Mouse (Mus musculus) myocyte (in vitro differentiated cells): Measurements from ENCODE around the gene Vmn1r31. TPM values are rescaled to one million over a fixed set of nuclear protein-coding genes. Genes with fewer than 3 reads are reported as not detected.

Experiments
- H3K27me3 ChIP-seq: one replicate; pipeline ENCODE4 v1.6.1; 2011; ENCODE audit not compliant: control insufficient read depth, insufficient read depth, insufficient read length
- H3K36me3 ChIP-seq: one replicate; pipeline ENCODE4 v1.6.1; 2011; ENCODE audit not compliant: control insufficient read depth, insufficient read depth
- H3K4me2 ChIP-seq: one replicate; pipeline ENCODE4 v1.6.1; 2011; ENCODE audit warnings: low read depth, control low read depth
- H3K4me3 ChIP-seq: one replicate; pipeline ENCODE4 v1.5.1; 2011; ENCODE audit warnings: mild to moderate bottlenecking, control low read depth, moderate library complexity
- H3K79me2 ChIP-seq: one replicate; pipeline ENCODE4 v1.6.1; 2011; ENCODE audit not compliant: control insufficient read depth, insufficient read depth
- H3ac ChIP-seq: one replicate; pipeline ENCODE4 v1.6.1; 2011; ENCODE audit not compliant: control insufficient read depth, insufficient read length
- CEBPB ChIP-seq: IDR thresholded peaks from 2 replicates; pipeline ENCODE4 v1.6.1; 2011; ENCODE audit warnings: mild to moderate bottlenecking, moderate library complexity; ENCODE audit not compliant: poor library complexity, insufficient read depth, severe bottlenecking
- E2F4 ChIP-seq: IDR thresholded peaks from one replicate; pipeline ENCODE4 v1.6.1; 2011; ENCODE audit warnings: mild to moderate bottlenecking, control low read depth, moderate library complexity; ENCODE audit not compliant: insufficient read depth
- MAX ChIP-seq: IDR thresholded peaks from one replicate; pipeline ENCODE4 v1.6.1; 2011; ENCODE audit warnings: low read depth, mild to moderate bottlenecking, control low read depth
- MYOD1 ChIP-seq, 3 experiments: IDR thresholded peaks; one replicate each; pipeline ENCODE4 v1.6.1; 2011; ENCODE audit warnings: control low read depth in 2 of 3, low read depth in 2 of 3, mild to moderate bottlenecking in 2 of 3, moderate library complexity in 1 of 3; ENCODE audit not compliant: insufficient read length in 2 of 3, control insufficient read depth in 1 of 3
- MYOG ChIP-seq, 3 experiments: IDR thresholded peaks; one replicate each; pipeline ENCODE4 v1.6.1; 2011; ENCODE audit warnings: control low read depth in 2 of 3, low read depth in 2 of 3, mild to moderate bottlenecking in 2 of 3; ENCODE audit not compliant: insufficient read length in 2 of 3, control insufficient read depth in 1 of 3, insufficient read depth in 1 of 3
- POLR2A ChIP-seq: IDR thresholded peaks from one replicate; pipeline ENCODE4 v1.6.1; 2011; ENCODE audit warnings: low read depth, mild to moderate bottlenecking, control low read depth, moderate library complexity; ENCODE audit not compliant: insufficient read length
- POLR2AphosphoS2 ChIP-seq: IDR thresholded peaks from one replicate; pipeline ENCODE4 v1.6.1; 2011; ENCODE audit warnings: low read depth, control low read depth; ENCODE audit not compliant: insufficient read length
- REST ChIP-seq: IDR thresholded peaks from one replicate; pipeline ENCODE4 v1.6.1; 2011; ENCODE audit warnings: mild to moderate bottlenecking, control low read depth, moderate library complexity; ENCODE audit not compliant: insufficient read depth, insufficient read length
- SRF ChIP-seq: IDR thresholded peaks from one replicate; pipeline ENCODE4 v1.6.1; 2011; ENCODE audit warnings: low read depth; ENCODE audit not compliant: control insufficient read depth, insufficient read length
- TCF12 ChIP-seq: IDR thresholded peaks from one replicate; pipeline ENCODE4 v1.6.1; 2011; ENCODE audit warnings: mild to moderate bottlenecking, control low read depth; ENCODE audit not compliant: poor library complexity, insufficient read depth, severe bottlenecking
- TCF3 ChIP-seq: IDR thresholded peaks from one replicate; pipeline ENCODE4 v1.6.1; 2011; ENCODE audit warnings: low read depth, control low read depth; ENCODE audit not compliant: insufficient read length
- USF1 ChIP-seq: IDR thresholded peaks from one replicate; pipeline ENCODE4 v1.6.1; 2011; ENCODE audit warnings: low read depth, mild to moderate bottlenecking, control low read depth, moderate library complexity
- polyA plus RNA-seq: library from polyadenylated mRNA; unstranded; fragments of >200 nt; fragmentation: generic; extraction: Trizol; gene quantifications from one replicate; pipeline ENCODE4 v1.2.1, GENCODE M21; 2012; ENCODE audit warnings: missing spikeins

Vmn1r31 gene
- polyA plus RNA-seq, result not detected

- H3K36me3 ChIP-seq, result no peaks in the 10 kb centered on the region
Measured at GRCm38 (mm10) chr6:58475230-58475629, at the start of gene Vmn1r31. TSS of gene Vmn1r31 (minus strand) at chr6:58475330.

GRCm38 (mm10) chr6:58443285-58443684 is 31.8 kb downstream of the Vmn1r31 start, which contains the start of gene Vmn1r30:
TSS of gene Vmn1r30 (minus strand) at chr6:58443385.
- H3K4me2 ChIP-seq, result no peak within 1 kb of the TSS
- H3K4me3 ChIP-seq, result no peak within 1 kb of the TSS
- H3ac ChIP-seq, result no peak within 1 kb of the TSS
- H3K79me2 ChIP-seq, result no peaks in the 10 kb centered on the region
- TF ChIP-seq CEBPB (no peak), TCF3 (no peak), POLR2AphosphoS2 (no peak), SRF (no peak), TCF12 (no peak), E2F4 (no peak), MAX (no peak), REST (no peak), USF1 (no peak), MYOD1 (IDR thresholded peaks at IDR 0.05; ENCODE audit: control insufficient read depth in 1 of 3, insufficient read length in 2 of 3, low read depth in 2 of 3) (no peak), MYOG (IDR thresholded peaks at IDR 0.05; ENCODE audit: control insufficient read depth in 1 of 3, insufficient read depth in 1 of 3, insufficient read length in 2 of 3, low read depth in 2 of 3) (no peak), POLR2A (no peak)
- H3K27me3 ChIP-seq, result no peaks in the 10 kb centered on the region
- no peaks in the 10 kb centered on the region for H3K36me3 ChIP-seq

More at GRCm38 (mm10) chr6:58475230-58475629, at the start of gene Vmn1r31:
- Histone ChIP-seq H3ac (no peak within 1 kb of the TSS), H3K27me3 (no peaks in the 10 kb centered on the region), H3K79me2 (no peaks in the 10 kb centered on the region), H3K4me2 (no peak within 1 kb of the TSS), H3K4me3 (no peak within 1 kb of the TSS)
- TF ChIP-seq E2F4, result no peak
- TF ChIP-seq MAX, result no peak
- no peak for TF ChIP-seq POLR2AphosphoS2
- no peak for TF ChIP-seq POLR2A
- no peak for TF ChIP-seq MYOG (IDR thresholded peaks at IDR 0.05; ENCODE audit: control insufficient read depth in 1 of 3, insufficient read depth in 1 of 3, insufficient read length in 2 of 3, low read depth in 2 of 3)
- no peak for TF ChIP-seq REST
- TF ChIP-seq SRF, result no peak
- TF ChIP-seq TCF12, result no peak
- TF ChIP-seq MYOD1 (IDR thresholded peaks at IDR 0.05; ENCODE audit: control insufficient read depth in 1 of 3, insufficient read length in 2 of 3, low read depth in 2 of 3), result no peak
- TF ChIP-seq CEBPB, result no peak
- no peak for TF ChIP-seq USF1
- no peak for TF ChIP-seq TCF3

Other genes starting within 250 kb of the Vmn1r31 start
- gene Vmn1r28, start 213.3 kb downstream of the Vmn1r31 start, polyA plus RNA-seq, result not detected
- gene Vmn1r29, start 173.8 kb downstream of the Vmn1r31 start, polyA plus RNA-seq, result not detected
- gene Vmn1r30, start 31.9 kb downstream of the Vmn1r31 start, polyA plus RNA-seq, result not detected
- gene Abcg2, start 109.2 kb upstream of the Vmn1r31 start, polyA plus RNA-seq, result 25.0 TPM